Mouse (Mus musculus): ENCODE results near the gene Samd4.

- TF ChIP-seq CTCF (conservative IDR thresholded peaks at IDR 0.05; ENCODE audit: insufficient read depth, insufficient read length, low read depth, low read length): no peak
- no peak for TF ChIP-seq POLR2A (IDR thresholded peaks at IDR 0.05; ENCODE audit: low read depth, low read length)
Observed at GRCm38 (mm10) chr14:47083311-47083710, 200.7 kb downstream of the Samd4 start.

Measured in kidney, adult 2 months (tissue).